Mouse (Mus musculus): Measurements from ENCODE around the gene Pdcd1lg2. TPM values are rescaled to one million over a fixed set of nuclear protein-coding genes. Genes with fewer than 3 reads are reported as not detected.
"Not testable (repeated sequence)": the region's sequence is repeated elsewhere in the genome, so short reads cannot be mapped to it uniquely, and the experiment has no call there.

The Pdcd1lg2 gene
- polyA plus RNA-seq, 1 experiment = 4.7 TPM

- Histone ChIP-seq H3K27me3 (ENCODE audit: control insufficient read depth, insufficient read depth, low read length) (no peaks in the 10 kb centered on the region), H3K27ac (ENCODE audit: control insufficient read depth, insufficient read depth, low read length) (no peak overlapping the region), H3K4me1 (replicated peaks; ENCODE audit: control insufficient read depth, insufficient read depth, low read length) (peaks cover 15% of the 10 kb centered on the region), H3K36me3 (ENCODE audit: control insufficient read depth, insufficient read depth, low read length) (no peaks in the 10 kb centered on the region), H3K4me3 (ENCODE audit: control insufficient read depth, insufficient read depth, low read length) (no peak overlapping the region)
- WGBS = 84% methylated on average over 3 of the region's 3 CpGs
- TF ChIP-seq POLR2A (IDR thresholded peaks at IDR 0.05; ENCODE audit: control insufficient read depth, extremely low read depth, insufficient read depth, low read length, poor library complexity) = no peak
- TF ChIP-seq CTCF (IDR thresholded peaks at IDR 0.05; ENCODE audit: borderline replicate concordance, control insufficient read depth, extremely low read depth, insufficient read depth, low read length, poor library complexity) = no peak
- DNase-seq = no peak
Observed at GRCm38 (mm10) chr19:29414513-29414912, 3.8 kb downstream of the Pdcd1lg2 start.

DNA sequence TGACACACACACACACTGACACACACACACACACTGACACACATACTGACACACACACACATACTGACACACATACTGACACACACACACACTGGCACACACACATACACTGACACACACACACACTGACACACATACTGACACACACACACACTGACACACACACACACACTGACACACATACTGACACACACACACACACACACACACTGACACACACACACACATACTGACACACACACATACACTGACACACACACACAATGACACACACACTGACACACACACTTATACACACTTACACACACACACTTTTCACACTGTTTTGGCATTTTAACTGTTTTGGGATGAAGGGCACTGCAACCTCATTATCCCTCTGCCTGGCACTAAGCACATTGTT, 4.2 kb downstream of the Pdcd1lg2 start:
- H3K36me3 ChIP-seq (ENCODE audit: control insufficient read depth, insufficient read depth, low read length) = not testable (repeated sequence)
- peaks cover 15% of the 10 kb centered on the region for H3K4me1 ChIP-seq (replicated peaks; ENCODE audit: control insufficient read depth, insufficient read depth, low read length)

GRCm38 (mm10) chr19:29416393-29416902, 5.7 kb downstream of the Pdcd1lg2 start:
- Histone ChIP-seq H3K4me3 (ENCODE audit: control insufficient read depth, insufficient read depth, low read length) (no peak overlapping the region), H3K36me3 (ENCODE audit: control insufficient read depth, insufficient read depth, low read length) (no peaks in the 10 kb centered on the region), H3K27me3 (ENCODE audit: control insufficient read depth, insufficient read depth, low read length) (no peaks in the 10 kb centered on the region), H3K4me1 (replicated peaks; ENCODE audit: control insufficient read depth, insufficient read depth, low read length) (peaks cover 15% of the 10 kb centered on the region), H3K27ac (ENCODE audit: control insufficient read depth, insufficient read depth, low read length) (no peak overlapping the region)
- WGBS = 86% methylated on average over 3 of the region's 3 CpGs
- DNase-seq = no peak
- TF ChIP-seq POLR2A (IDR thresholded peaks at IDR 0.05; ENCODE audit: control insufficient read depth, extremely low read depth, insufficient read depth, low read length, poor library complexity) (no peak), CTCF (IDR thresholded peaks at IDR 0.05; ENCODE audit: borderline replicate concordance, control insufficient read depth, extremely low read depth, insufficient read depth, low read length, poor library complexity) (no peak)

More for the DNA sequence above, 4.2 kb downstream of the Pdcd1lg2 start:
- not testable (repeated sequence) for DNase-seq; H3K27me3 ChIP-seq (ENCODE audit: control insufficient read depth, insufficient read depth, low read length); H3K4me3 ChIP-seq (ENCODE audit: control insufficient read depth, insufficient read depth, low read length); H3K27ac ChIP-seq (ENCODE audit: control insufficient read depth, insufficient read depth, low read length)

DNA sequence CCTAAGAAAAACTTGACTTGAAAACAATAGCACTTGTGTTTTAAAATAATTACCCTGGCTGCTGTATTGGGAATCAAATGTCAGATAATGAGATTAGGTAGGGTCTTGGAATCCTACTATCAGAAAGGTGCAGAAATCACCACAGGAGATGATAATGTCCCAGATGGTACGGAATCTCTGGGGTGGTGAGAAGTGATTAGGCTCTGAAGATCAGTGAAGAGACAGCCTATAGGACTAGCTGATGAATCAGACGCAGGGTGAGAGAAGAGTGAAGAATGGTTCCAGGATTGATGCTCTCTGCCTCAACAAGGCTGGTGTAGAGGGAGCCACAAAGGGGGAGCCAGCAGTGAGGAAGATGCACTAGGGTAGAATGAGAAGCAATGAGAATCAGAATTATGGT, 6.5 kb downstream of the Pdcd1lg2 start:
- Histone ChIP-seq H3K4me3 (ENCODE audit: control insufficient read depth, insufficient read depth, low read length) (no peak overlapping the region), H3K27ac (ENCODE audit: control insufficient read depth, insufficient read depth, low read length) (no peak overlapping the region), H3K27me3 (ENCODE audit: control insufficient read depth, insufficient read depth, low read length) (no peaks in the 10 kb centered on the region), H3K4me1 (replicated peaks; ENCODE audit: control insufficient read depth, insufficient read depth, low read length) (peaks cover 15% of the 10 kb centered on the region), H3K36me3 (ENCODE audit: control insufficient read depth, insufficient read depth, low read length) (no peaks in the 10 kb centered on the region)
- DNase-seq = no peak
- 94% methylated on average over 2 of the region's 2 CpGs for WGBS
- TF ChIP-seq POLR2A (IDR thresholded peaks at IDR 0.05; ENCODE audit: control insufficient read depth, extremely low read depth, insufficient read depth, low read length, poor library complexity) = no peak
- no peak for TF ChIP-seq CTCF (IDR thresholded peaks at IDR 0.05; ENCODE audit: borderline replicate concordance, control insufficient read depth, extremely low read depth, insufficient read depth, low read length, poor library complexity)

DNA sequence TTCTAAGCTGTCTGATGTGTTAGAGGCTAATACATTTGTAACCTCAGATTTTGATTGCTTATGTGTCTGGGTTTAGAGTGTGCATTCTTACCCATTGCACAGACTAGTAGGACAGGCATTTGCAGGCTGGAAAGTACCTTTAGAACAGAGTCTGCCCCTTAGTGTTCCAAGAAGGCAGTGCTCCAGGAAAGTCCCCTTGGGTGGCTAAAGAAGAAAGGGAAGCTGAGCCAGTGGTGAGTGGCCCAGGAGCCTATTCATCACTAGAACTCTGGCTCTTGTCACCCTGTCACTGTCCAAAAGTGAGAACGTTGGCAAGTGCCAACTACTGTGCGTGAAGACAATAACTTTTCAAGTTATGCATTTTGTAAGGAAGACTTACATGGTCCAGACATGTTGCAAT, 7.2 kb downstream of the Pdcd1lg2 start:
- Histone ChIP-seq H3K27me3 (ENCODE audit: control insufficient read depth, insufficient read depth, low read length) (no peaks in the 10 kb centered on the region), H3K27ac (ENCODE audit: control insufficient read depth, insufficient read depth, low read length) (peak overlapping the region; percentile 31; the same call in 1 of the 2 replicates), H3K4me3 (ENCODE audit: control insufficient read depth, insufficient read depth, low read length) (no peak overlapping the region), H3K4me1 (replicated peaks; ENCODE audit: control insufficient read depth, insufficient read depth, low read length) (peaks cover 15% of the 10 kb centered on the region), H3K36me3 (ENCODE audit: control insufficient read depth, insufficient read depth, low read length) (no peaks in the 10 kb centered on the region)
- DNase-seq = no peak
- WGBS = 45% methylated on average over 2 of the region's 2 CpGs
- TF ChIP-seq POLR2A (IDR thresholded peaks at IDR 0.05; ENCODE audit: control insufficient read depth, extremely low read depth, insufficient read depth, low read length, poor library complexity) (no peak), CTCF (IDR thresholded peaks at IDR 0.05; ENCODE audit: borderline replicate concordance, control insufficient read depth, extremely low read depth, insufficient read depth, low read length, poor library complexity) (no peak)

- 7% methylated on average over 9 of the region's 9 CpGs for WGBS
- H3K4me1 ChIP-seq (replicated peaks; ENCODE audit: control insufficient read depth, insufficient read depth, low read length) = peaks cover 15% of the 10 kb centered on the region
Observed at GRCm38 (mm10) chr19:29418661-29419115, 8.0 kb downstream of the Pdcd1lg2 start.

GRCm38 (mm10) chr19:29419506-29419905, 8.8 kb downstream of the Pdcd1lg2 start:
- 28% methylated on average over 3 of the region's 3 CpGs for WGBS

More at GRCm38 (mm10) chr19:29418661-29419115, 8.0 kb downstream of the Pdcd1lg2 start:
- no peak for TF ChIP-seq CTCF (IDR thresholded peaks at IDR 0.05; ENCODE audit: borderline replicate concordance, control insufficient read depth, extremely low read depth, insufficient read depth, low read length, poor library complexity)
- TF ChIP-seq POLR2A (IDR thresholded peaks at IDR 0.05; ENCODE audit: control insufficient read depth, extremely low read depth, insufficient read depth, low read length, poor library complexity) = no peak
- peak overlapping the region; percentile 15 for H3K4me3 ChIP-seq (ENCODE audit: control insufficient read depth, insufficient read depth, low read length)
- H3K27ac ChIP-seq (ENCODE audit: control insufficient read depth, insufficient read depth, low read length) = peak overlapping the region; percentile 78
- H3K36me3 ChIP-seq (ENCODE audit: control insufficient read depth, insufficient read depth, low read length) = no peaks in the 10 kb centered on the region
- H3K27me3 ChIP-seq (ENCODE audit: control insufficient read depth, insufficient read depth, low read length) = no peaks in the 10 kb centered on the region
- DNase-seq = peak; percentile 35

More at GRCm38 (mm10) chr19:29419506-29419905, 8.8 kb downstream of the Pdcd1lg2 start:
- no peak for DNase-seq
- Histone ChIP-seq H3K27me3 (ENCODE audit: control insufficient read depth, insufficient read depth, low read length) (no peaks in the 10 kb centered on the region), H3K36me3 (ENCODE audit: control insufficient read depth, insufficient read depth, low read length) (no peaks in the 10 kb centered on the region), H3K4me1 (replicated peaks; ENCODE audit: control insufficient read depth, insufficient read depth, low read length) (peaks cover 15% of the 10 kb centered on the region), H3K4me3 (ENCODE audit: control insufficient read depth, insufficient read depth, low read length) (no peak overlapping the region), H3K27ac (ENCODE audit: control insufficient read depth, insufficient read depth, low read length) (no peak overlapping the region)
- TF ChIP-seq CTCF (IDR thresholded peaks at IDR 0.05; ENCODE audit: borderline replicate concordance, control insufficient read depth, extremely low read depth, insufficient read depth, low read length, poor library complexity) (no peak), POLR2A (IDR thresholded peaks at IDR 0.05; ENCODE audit: control insufficient read depth, extremely low read depth, insufficient read depth, low read length, poor library complexity) (no peak)

Measured in thymus, adult 2 months (tissue).